Mouse (Mus musculus): ENCODE data around the gene Emilin1.

DNA sequence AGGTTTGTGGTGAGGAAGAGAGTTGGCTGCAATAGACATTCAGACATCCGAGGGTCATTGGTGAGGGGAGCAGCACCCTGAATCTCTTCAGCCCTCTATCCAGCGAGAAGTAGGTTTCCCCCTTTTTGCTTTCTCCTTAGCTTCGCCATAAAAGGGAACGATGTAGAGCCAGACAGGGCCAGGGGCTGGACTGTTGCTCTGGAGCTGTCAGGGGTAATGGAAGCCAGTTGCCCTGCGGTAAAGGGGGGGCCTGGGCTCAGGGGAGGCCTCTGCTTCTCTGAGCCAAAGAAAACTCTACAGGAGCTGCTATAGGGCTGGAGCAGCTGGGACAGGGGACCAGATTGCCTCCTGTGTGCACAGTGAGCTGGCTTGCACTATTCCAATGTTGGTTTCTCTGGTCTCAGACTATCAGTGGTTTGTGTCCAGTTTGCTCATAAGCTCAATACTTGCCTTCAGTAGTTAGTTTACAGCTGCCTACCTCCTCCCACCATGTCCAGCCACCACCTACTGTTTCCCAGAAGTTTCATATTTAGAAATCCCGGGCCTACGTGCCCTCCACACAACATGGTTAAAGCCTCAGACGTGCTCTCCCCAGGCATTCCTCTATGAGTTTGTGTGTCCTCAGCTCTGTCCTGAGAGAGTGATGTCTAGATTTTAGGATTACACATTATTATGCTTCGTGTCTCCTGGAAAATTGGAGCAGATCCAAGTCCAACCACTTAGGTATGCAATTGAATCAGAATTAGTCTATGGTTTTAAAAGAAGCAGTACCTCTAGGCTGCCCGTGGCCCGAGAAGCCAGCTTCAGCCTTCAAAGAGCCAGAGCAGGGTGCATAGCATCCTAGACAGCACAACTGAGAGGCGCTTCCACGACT, 4.5 kb upstream of the Emilin1 start:
- TF ChIP-seq CTCF (IDR thresholded peaks at IDR 0.05; ENCODE audit: control insufficient read depth, insufficient read depth, low read length) (no peak), POLR2A (IDR thresholded peaks at IDR 0.05; ENCODE audit: borderline replicate concordance, control insufficient read depth, low read depth, low read length) (no peak)
